ENCODE assay signal across 9 mouse cellular contexts in the genomic region with DNA sequence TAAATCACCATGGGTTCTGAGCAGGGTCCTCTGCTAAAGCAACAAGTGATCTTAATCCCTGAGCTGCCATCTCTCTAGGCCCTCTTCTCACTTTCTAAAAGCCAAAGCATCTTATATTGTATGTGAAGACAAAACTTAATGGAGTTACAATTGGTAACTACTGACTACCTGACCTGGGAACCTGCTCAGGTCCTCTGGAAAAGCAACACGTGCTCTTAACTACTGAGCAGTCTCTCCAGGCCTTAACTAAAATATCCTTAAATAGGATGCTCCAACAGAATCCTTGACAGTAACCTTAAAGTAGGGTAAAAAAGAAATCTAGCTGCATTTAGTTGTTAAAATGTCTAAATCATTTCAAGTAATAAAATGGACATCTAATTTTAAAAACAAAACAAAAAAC. TPM values are rescaled to one million over a fixed set of nuclear protein-coding genes. Genes with fewer than 3 reads are reported as not detected.
DNase-seq lines count a peak whose midpoint lies in the region; ATAC-seq and TF ChIP-seq lines count a peak whose summit lies in the region.
"Had no signal": no experiment of that assay in that cellular context is flagged by ENCODE, and none has a peak within 500 bp of the region (broad histone marks: within the 10 kb centered on the region; RNA-seq: fewer than 3 reads in every experiment).

No protein-coding gene starts in this region.

- TF ChIP-seq CTCF in E14TG2a.4 (conservative IDR thresholded peaks at IDR 0.05; ENCODE audit: low read length), result no peak
- TF ChIP-seq CTCF in forebrain, postnatal 0 days (IDR thresholded peaks at IDR 0.05; ENCODE audit: low read depth), result no peak
- no peak for TF ChIP-seq CTCF in liver, postnatal 0 days (IDR thresholded peaks at IDR 0.05; ENCODE audit: low read depth)

- no peak for ATAC-seq in forebrain, postnatal 0 days
- no peak for ATAC-seq in liver, postnatal 0 days

- no peaks in the 10 kb centered on the region for H3K36me3 ChIP-seq in heart, embryonic 10.5 days
- peaks cover 22% of the 10 kb centered on the region for H3K36me3 ChIP-seq in E14TG2a.4 (ENCODE audit: insufficient read depth, low read length)
- H3K36me3 ChIP-seq in forebrain, postnatal 0 days (ENCODE audit: insufficient read depth), result no peaks in the 10 kb centered on the region
- H3K36me3 ChIP-seq in liver, postnatal 0 days (replicated peaks; ENCODE audit: insufficient read depth, low read length), result no peaks in the 10 kb centered on the region

- peaks cover 7% of the 10 kb centered on the region; the same call in 1 of the 2 replicates for H3K4me1 ChIP-seq in heart, embryonic 10.5 days
- H3K4me1 ChIP-seq in E14TG2a.4 (replicated peaks; ENCODE audit: low read depth, low read length), result peaks cover 48% of the 10 kb centered on the region
- peaks cover 12% of the 10 kb centered on the region; the same call in 1 of the 2 replicates for H3K4me1 ChIP-seq in forebrain, postnatal 0 days (ENCODE audit: insufficient read depth)
- H3K4me1 ChIP-seq in liver, postnatal 0 days (ENCODE audit: insufficient read depth), result peaks cover 20% of the 10 kb centered on the region

- H3K27me3 ChIP-seq in heart, embryonic 10.5 days (ENCODE audit: insufficient read depth, poor library complexity, severe bottlenecking), result no peaks in the 10 kb centered on the region
- no peaks in the 10 kb centered on the region for H3K27me3 ChIP-seq in E14TG2a.4 (ENCODE audit: insufficient read depth, low read length)
- H3K27me3 ChIP-seq in forebrain, postnatal 0 days (ENCODE audit: insufficient read depth, low read length), result no peaks in the 10 kb centered on the region
- no peaks in the 10 kb centered on the region for H3K27me3 ChIP-seq in liver, postnatal 0 days (ENCODE audit: insufficient read depth, low read length)

- no peaks in the 10 kb centered on the region for H3K9me3 ChIP-seq in heart, embryonic 10.5 days
- H3K9me3 ChIP-seq in E14TG2a.4 (ENCODE audit: low read length), result no peaks in the 10 kb centered on the region
- H3K9me3 ChIP-seq in forebrain, postnatal 0 days (ENCODE audit: low read length), result no peaks in the 10 kb centered on the region
- no peaks in the 10 kb centered on the region for H3K9me3 ChIP-seq in liver, postnatal 0 days (ENCODE audit: low read length)

- H3K4me3 ChIP-seq in heart, embryonic 10.5 days, result peak overlapping the region; percentile 92
- peak overlapping the region; percentile 96 for H3K4me3 ChIP-seq in E14TG2a.4 (replicated peaks; ENCODE audit: low read length)
- H3K4me3 ChIP-seq in forebrain, postnatal 0 days (ENCODE audit: low read depth, low read length), result peak overlapping the region; percentile 86
- H3K4me3 ChIP-seq in liver, postnatal 0 days (ENCODE audit: low read depth, low read length), result peak overlapping the region; percentile 90

- H3K27ac ChIP-seq in heart, embryonic 10.5 days, result peak overlapping the region; percentile 99
- no peak overlapping the region for H3K27ac ChIP-seq in forebrain, postnatal 0 days (ENCODE audit: low read depth, low read length)
- H3K27ac ChIP-seq in liver, postnatal 0 days (ENCODE audit: low read depth), result no peak overlapping the region

- intact Hi-C loops in gastrocnemius, postnatal 14 days (cut with DNase I; ENCODE audit: low total_unique reads), result no loop called here

- no peak for DNase-seq in heart, embryonic 10.5 days (ENCODE audit: low spot score)
- no peak for DNase-seq in heart, adult 18-20 months
- no peak for DNase-seq in forebrain, postnatal 0 days
- DNase-seq in liver, postnatal 0 days, result no peak
- DNase-seq in cerebellum, adult 11 months, result no peak
- DNase-seq in gastrocnemius, postnatal 14 days, result no peak
- no peak for DNase-seq in right cerebral cortex, adult 2 months (ENCODE audit: low spot score in 2 of 2)
- DNase-seq: retina, postnatal 1 day had no signal

- H3K4me2 ChIP-seq in forebrain, postnatal 0 days (ENCODE audit: low read depth), result peak overlapping the region; percentile 69
- H3K4me2 ChIP-seq in liver, postnatal 0 days (ENCODE audit: low read depth, low read length), result peak overlapping the region; percentile 92

- H3K9ac ChIP-seq in forebrain, postnatal 0 days, result no peak overlapping the region
- H3K9ac ChIP-seq in liver, postnatal 0 days (replicated peaks), result peak overlapping the region; percentile 92

- no peak for TF ChIP-seq EP300 in liver, postnatal 0 days (IDR thresholded peaks at IDR 0.05; ENCODE audit: low read depth)

- WGBS in heart, embryonic 10.5 days, result 29% methylated on average over 1 of the region's 1 CpGs
- WGBS in forebrain, postnatal 0 days, result 24% methylated on average over 1 of the region's 1 CpGs
- 26% methylated on average over 1 of the region's 1 CpGs for WGBS in liver, postnatal 0 days (ENCODE audit: insufficient replicate concordance)

RNA-seq across cellular contexts. Expression of a gene that starts 1.6 kb away (rescaled TPM):
- polyA plus RNA-seq in heart, embryonic 10.5 days (2016; fragmentation: Nextera tagmentation; extraction: Ambion mirVana), result 23.5 and 24.9 TPM in 2 replicates
- total RNA-seq in heart, adult 18-20 months (2021), result 10 to 100 TPM; 11.3 to 11.6 TPM
- total RNA-seq in forebrain, postnatal 0 days (2014; rRNA removed), result 18.9 and 21.2 TPM in 2 replicates
- 6.0 and 8.5 TPM in 2 replicates for polyA plus RNA-seq in forebrain, postnatal 0 days (2015; fragmentation: Nextera tagmentation; extraction: Ambion mirVana)
- 4.9 and 5.0 TPM in 2 replicates for polyA plus RNA-seq in liver, postnatal 0 days (2015; fragmentation: Nextera tagmentation; extraction: Ambion mirVana)
- total RNA-seq in gastrocnemius, postnatal 14 days (2021), result 10 to 100 TPM in 1 of 2 experiments, 1 to 10 TPM in 1; 8.6 to 12.1 TPM
